Mouse (Mus musculus) C2C12 (cell line): Measurements from ENCODE around the gene Tnr.

Source experiments
- CTCF ChIP-seq: IDR thresholded peaks from one replicate; pipeline ENCODE4 v1.5.1; 2011; ENCODE audit not compliant: control insufficient read depth, insufficient read depth, insufficient read length
- FOSL1 ChIP-seq: IDR thresholded peaks from one replicate; pipeline ENCODE4 v1.8.0; 2011; ENCODE audit warnings: mild to moderate bottlenecking, low read length; ENCODE audit not compliant: poor library complexity, insufficient read depth, severe bottlenecking
- USF1 ChIP-seq: IDR thresholded peaks from one replicate; pipeline ENCODE4 v1.6.1; 2011; ENCODE audit warnings: low read depth, mild to moderate bottlenecking, control low read depth, moderate library complexity

- TF ChIP-seq CTCF = no peak
- no peak for TF ChIP-seq USF1
- TF ChIP-seq FOSL1 = no peak
These were observed 378.0 kb downstream of the Tnr start for GRCm38 (mm10) chr1:159901366-159902119.
